Mouse (Mus musculus): Measurements from ENCODE around the gene Prkcz. TPM values are rescaled to one million over a fixed set of nuclear protein-coding genes. Genes with fewer than 3 reads are reported as not detected.

Prkcz gene
- polyA plus RNA-seq, 1 experiment, result 17.3 TPM

- no peak for DNase-seq (ENCODE audit: low spot score)
These were observed 140.7 kb downstream of the Prkcz start for GRCm38 (mm10) chr4:155220213-155221100.

GRCm38 (mm10) chr4:155219271-155220212 is 141.6 kb downstream of the Prkcz start:
- DNase-seq (ENCODE audit: low spot score), result no peak

GRCm38 (mm10) chr4:155218104-155218732 is 142.9 kb downstream of the Prkcz start:
- DNase-seq (ENCODE audit: low spot score), result no peak

- no peak for DNase-seq (ENCODE audit: low spot score)
These were observed 143.7 kb downstream of the Prkcz start for GRCm38 (mm10) chr4:155217241-155218103.

DNA sequence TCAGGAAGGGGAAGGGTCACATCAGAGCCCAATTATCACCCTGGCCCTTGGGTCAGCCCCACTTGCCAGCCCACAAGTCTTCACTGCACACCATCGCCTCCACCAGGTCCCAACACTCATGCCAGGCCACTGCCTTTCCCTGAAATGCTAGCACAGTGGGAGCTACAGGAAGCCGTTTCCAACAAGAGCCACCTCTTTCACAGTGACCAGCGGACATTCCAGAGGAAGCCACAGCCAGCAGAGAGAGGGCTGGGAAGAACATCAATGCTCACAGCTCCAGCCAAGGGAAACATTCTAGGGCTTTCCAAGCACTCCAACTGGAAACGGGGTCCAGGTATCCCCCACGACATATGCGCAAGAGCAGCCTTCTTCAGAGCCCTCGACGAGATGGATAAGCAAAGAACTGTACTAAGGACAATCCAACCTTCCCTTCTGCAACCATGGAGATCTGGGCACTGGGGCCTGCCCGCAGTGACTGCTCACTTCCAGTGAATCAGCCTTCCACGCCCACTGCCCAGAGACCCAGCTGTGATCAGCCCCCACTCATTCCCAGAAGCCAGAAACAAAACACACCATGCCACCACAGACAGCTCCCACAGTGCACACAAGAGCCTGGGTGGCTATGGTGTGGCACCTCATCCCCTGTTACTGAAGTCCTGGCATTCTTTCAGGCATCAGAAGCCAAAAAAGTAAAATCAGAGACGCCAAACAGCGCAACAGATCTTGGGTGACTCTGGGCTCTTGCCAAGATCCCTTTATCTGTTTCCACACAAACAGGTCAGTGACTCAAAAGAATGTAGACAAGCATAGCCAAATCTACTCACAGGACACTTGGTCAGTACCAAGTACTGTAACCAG is 145.2 kb downstream of the Prkcz start:
- no peak for DNase-seq (ENCODE audit: low spot score)

DNA sequence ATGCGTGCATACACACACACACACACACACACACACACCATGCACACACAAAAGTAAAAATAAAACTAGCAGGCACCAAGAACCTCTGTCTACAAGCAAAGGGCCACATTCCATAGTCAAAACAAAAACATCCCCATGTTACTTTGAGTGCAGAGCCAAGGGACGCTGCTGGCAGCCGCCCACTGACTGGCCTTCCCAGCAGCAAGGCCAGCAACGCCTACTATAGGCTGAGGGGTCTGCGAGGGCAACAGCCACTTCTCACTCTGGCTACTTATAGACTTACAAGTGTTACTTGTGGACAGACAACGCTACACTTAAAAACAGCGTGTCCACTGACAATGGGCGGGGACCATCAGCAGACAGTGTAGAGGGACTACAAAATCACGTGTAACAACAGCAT is 146.0 kb downstream of the Prkcz start:
- DNase-seq (ENCODE audit: low spot score), result no peak

DNA sequence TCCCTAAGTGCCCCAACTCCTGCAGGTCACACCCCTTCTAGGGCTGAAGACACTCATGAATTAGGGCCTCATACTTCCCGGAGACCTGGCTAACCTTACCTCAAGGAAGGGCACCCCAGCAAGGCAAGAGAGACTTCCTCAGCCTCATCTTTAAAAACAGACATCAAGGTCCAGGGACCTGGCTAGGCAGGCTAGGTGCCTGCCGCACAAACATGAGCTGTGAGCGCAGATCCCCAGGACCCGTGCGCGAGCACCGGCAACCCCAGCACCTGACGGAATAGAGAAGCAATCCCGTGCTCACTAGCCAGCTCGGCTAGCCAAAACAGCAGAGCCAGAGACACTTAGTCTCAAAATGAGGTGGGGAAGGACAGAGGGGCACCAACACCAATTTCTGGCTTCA is 146.4 kb downstream of the Prkcz start:
- DNase-seq (ENCODE audit: low spot score), result no peak

GRCm38 (mm10) chr4:155214188-155214587 is 147.0 kb downstream of the Prkcz start:
- DNase-seq (ENCODE audit: low spot score), result no peak

GRCm38 (mm10) chr4:155213752-155214054 is 147.5 kb downstream of the Prkcz start:
- DNase-seq (ENCODE audit: low spot score), result no peak

DNA sequence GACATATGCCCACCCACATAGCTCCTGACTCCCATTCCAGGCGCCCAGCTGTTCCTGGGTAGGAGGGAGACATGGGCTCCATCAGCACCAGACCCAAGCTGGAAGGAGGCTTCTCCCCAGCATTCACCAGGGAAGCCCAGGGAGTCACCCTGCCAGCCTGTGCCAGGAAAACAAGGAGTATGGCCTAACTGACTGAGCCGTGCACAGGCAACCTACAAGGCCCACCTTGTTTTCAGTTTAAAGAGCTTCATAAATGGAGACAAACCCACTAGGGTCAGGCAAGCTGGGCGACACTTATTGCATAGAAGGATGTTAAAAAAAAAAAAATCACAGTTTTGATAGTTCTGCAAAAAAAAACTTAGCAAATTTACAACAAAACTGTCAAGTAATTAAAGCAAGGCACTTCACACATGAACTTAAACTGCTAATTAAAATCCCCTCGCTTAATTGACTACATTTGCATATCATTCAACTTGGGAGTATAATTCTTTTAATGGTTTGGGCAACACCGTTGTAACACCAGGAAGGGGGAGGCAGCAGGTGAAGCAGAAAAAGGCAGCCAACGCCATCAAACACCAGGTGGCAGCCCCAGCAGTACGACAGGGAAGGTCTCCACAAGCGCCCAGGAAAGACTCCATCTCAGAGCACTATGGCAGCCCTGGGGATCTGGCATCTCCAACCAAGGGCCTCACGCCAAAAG is 148.0 kb downstream of the Prkcz start:
- DNase-seq (ENCODE audit: low spot score), result no peak

Other genes with a start within 250 kb of the Prkcz start
- 43.6 and 67.2 TPM in 2 replicates for gene Ski, start 138.8 kb downstream of the Prkcz start, polyA plus RNA-seq (2012; rRNA removed)
- 47.5 and 51.8 TPM in 2 replicates for gene Faap20, start 111.6 kb downstream of the Prkcz start, polyA plus RNA-seq (2012; rRNA removed)
- gene Gabrd, start 36.8 kb upstream of the Prkcz start, polyA plus RNA-seq (2012; rRNA removed), result 0.53 and 0.74 TPM in 2 replicates
- 2.4 and 2.5 TPM in 2 replicates for gene Cfap74, start 47.8 kb upstream of the Prkcz start, polyA plus RNA-seq (2012; rRNA removed)
- 2.0 and 2.5 TPM in 2 replicates for gene Tmem52, start 107.8 kb upstream of the Prkcz start, polyA plus RNA-seq (2012; rRNA removed)
- 328 and 338 TPM in 2 replicates for gene Gnb1, start 130.0 kb upstream of the Prkcz start, polyA plus RNA-seq (2012; rRNA removed)
- 110 and 118 TPM in 2 replicates for gene Nadk, start 201.0 kb upstream of the Prkcz start, polyA plus RNA-seq (2012; rRNA removed)
- gene Slc35e2, start 240.1 kb upstream of the Prkcz start, polyA plus RNA-seq (2012; rRNA removed), result 6.1 and 7.8 TPM in 2 replicates

Measured in urinary bladder, adult 2 months (tissue).